Mouse (Mus musculus): ENCODE data around the gene Skp1a.

Skp1a gene

GRCm38 (mm10) chr11:52278991-52279390, 47.2 kb downstream of the Skp1a start:
- DNase-seq: no peak

- DNase-seq: no peak
Observed at GRCm38 (mm10) chr11:52279611-52280145, 47.9 kb downstream of the Skp1a start.

GRCm38 (mm10) chr11:52280566-52281455, 49.0 kb downstream of the Skp1a start:
- no peak for DNase-seq

- no peak for DNase-seq
Observed at GRCm38 (mm10) chr11:52281568-52282328, 50.0 kb downstream of the Skp1a start.

- no peak for DNase-seq
Observed at GRCm38 (mm10) chr11:52282420-52282773, 50.6 kb downstream of the Skp1a start.

GRCm38 (mm10) chr11:52282774-52283595, 51.2 kb downstream of the Skp1a start, which contains the start of gene Tcf7:
Gene Tcf7, minus strand, starts transcription at chr11:52283014.
- DNase-seq: no peak

- DNase-seq: no peak
Observed at GRCm38 (mm10) chr11:52283596-52284571, 52.1 kb downstream of the Skp1a start.

GRCm38 (mm10) chr11:52286301-52286957, 54.6 kb downstream of the Skp1a start:
- no peak for DNase-seq

GRCm38 (mm10) chr11:52286958-52287305, 55.1 kb downstream of the Skp1a start:
- no peak for DNase-seq

GRCm38 (mm10) chr11:52292346-52292745, 60.6 kb downstream of the Skp1a start:
- no peak for DNase-seq

- no peak for DNase-seq
Observed at GRCm38 (mm10) chr11:52292894-52293293, 61.1 kb downstream of the Skp1a start.

- DNase-seq: no peak
Observed at GRCm38 (mm10) chr11:52294103-52294502, 62.3 kb downstream of the Skp1a start.
